Mouse (Mus musculus) ovary, postnatal 36 days (tissue): ENCODE data around the gene Agt.

Experiments
- DNase-seq: peaks from one replicate; pipeline ENCODE4 v3.0.0; 2022; ENCODE audit warnings: low spot score, mixed read lengths

Agt gene

GRCm38 (mm10) chr8:124507572-124508320 is 61.8 kb downstream of the Agt start:
- no peak for DNase-seq
